Mouse (Mus musculus): ENCODE results near the gene Usp51. TPM values are rescaled to one million over a fixed set of nuclear protein-coding genes. Genes with fewer than 3 reads are reported as not detected.

Usp51 gene
- polyA plus RNA-seq (2014; fragmentation: Illumina TruSeq; extraction: RNeasy Lipid Tissue Mini Kit (QIAGEN cat#74804); ENCODE audit: low read depth, low replicate concordance) = 10.3 TPM

DNA sequence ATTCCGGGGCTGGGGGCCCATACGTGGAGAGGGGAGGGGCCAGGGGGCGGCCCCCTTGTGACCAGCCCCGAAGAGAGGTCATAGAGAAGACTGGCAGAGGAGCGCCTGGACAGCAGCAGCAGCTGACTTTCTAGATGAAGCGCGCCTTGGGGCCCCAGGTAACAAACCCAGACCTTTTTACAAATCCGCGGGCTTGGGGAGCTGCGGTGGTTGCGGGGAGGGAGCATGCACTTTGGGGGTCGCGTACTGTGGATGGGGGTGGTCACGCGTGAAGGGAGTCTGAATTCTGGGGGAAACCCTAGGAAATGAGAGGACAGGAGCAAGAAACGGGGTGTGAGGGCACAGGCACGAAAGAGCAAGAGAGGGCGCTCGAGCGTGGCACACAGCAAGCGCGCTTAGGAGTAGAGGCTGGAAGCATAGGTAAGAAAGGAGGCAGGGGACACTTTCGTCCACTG is at the start of gene Usp51:
Gene Usp51, plus strand, starts transcription at position 83 of the 455 bp plus-strand sequence.

DNA sequence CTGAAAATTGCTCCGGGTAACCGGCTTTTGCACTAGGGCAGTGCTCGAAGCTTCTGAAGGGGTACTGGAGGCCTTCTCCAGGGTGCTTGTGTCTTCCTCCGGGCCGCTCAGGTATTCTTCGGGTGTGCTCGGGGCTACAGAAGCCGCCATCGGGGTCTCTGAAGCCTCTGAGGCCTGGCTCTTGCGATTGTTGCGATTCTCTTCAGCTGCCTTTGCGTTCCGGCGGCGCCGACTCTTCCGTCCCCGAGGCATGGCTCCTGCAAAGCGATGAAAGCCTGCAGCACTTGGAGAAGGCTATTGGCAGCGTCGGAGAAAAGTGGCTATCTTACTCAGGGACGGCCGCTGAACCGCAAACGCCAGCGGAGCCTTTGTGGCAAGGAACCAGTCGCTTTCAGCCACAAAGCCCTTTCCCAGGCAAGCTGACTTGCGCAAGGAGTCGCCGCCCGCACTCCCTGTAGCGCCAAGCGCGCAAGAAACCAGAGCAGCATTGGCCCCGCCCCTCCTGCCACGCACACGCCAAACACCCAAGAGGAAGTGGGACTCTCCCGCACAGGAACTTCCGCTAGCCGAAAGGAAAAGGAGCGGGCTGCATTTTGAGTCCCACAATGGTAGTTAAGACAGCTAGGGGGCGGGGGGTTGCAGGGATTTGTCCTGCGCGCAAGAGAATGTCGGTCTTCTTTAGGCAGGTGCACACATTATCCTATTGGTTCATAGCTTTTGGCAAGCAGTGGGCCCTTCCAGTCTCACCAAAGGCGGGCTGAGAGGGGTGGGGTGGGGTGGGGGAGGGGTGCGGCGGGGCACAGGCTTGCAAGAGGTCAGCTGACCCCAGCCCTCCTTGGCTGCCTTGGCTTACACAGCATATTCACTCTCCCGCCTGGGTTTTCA is 31.1 kb downstream of the Usp51 start, which contains the start of gene Mageh1:
Gene Mageh1, minus strand, starts transcription at position 489 of the 885 bp plus-strand sequence.

Other genes with a start within 250 kb of the Usp51 start
- 15.0 TPM for gene Shroom2, start 237.0 kb upstream of the Usp51 start, polyA plus RNA-seq (2014; fragmentation: Illumina TruSeq; extraction: RNeasy Lipid Tissue Mini Kit (QIAGEN cat#74804); ENCODE audit: low read depth, low replicate concordance)
- gene Gpr143, start 224.5 kb upstream of the Usp51 start, polyA plus RNA-seq (2014; fragmentation: Illumina TruSeq; extraction: RNeasy Lipid Tissue Mini Kit (QIAGEN cat#74804); ENCODE audit: low read depth, low replicate concordance) = not detected
- gene Mageh1, start 31.1 kb downstream of the Usp51 start, polyA plus RNA-seq (2014; fragmentation: Illumina TruSeq; extraction: RNeasy Lipid Tissue Mini Kit (QIAGEN cat#74804); ENCODE audit: low read depth, low replicate concordance) = 28.8 TPM
- gene Foxr2, start 112.3 kb downstream of the Usp51 start, polyA plus RNA-seq (2014; fragmentation: Illumina TruSeq; extraction: RNeasy Lipid Tissue Mini Kit (QIAGEN cat#74804); ENCODE audit: low read depth, low replicate concordance) = 0.17 TPM
- 31.0 TPM for gene Rragb, start 133.5 kb downstream of the Usp51 start, polyA plus RNA-seq (2014; fragmentation: Illumina TruSeq; extraction: RNeasy Lipid Tissue Mini Kit (QIAGEN cat#74804); ENCODE audit: low read depth, low replicate concordance)
- 0.99 TPM for gene Klf8, start 231.0 kb downstream of the Usp51 start, polyA plus RNA-seq (2014; fragmentation: Illumina TruSeq; extraction: RNeasy Lipid Tissue Mini Kit (QIAGEN cat#74804); ENCODE audit: low read depth, low replicate concordance)

All from adrenal gland, adult 10 weeks (tissue).